In genomic region chr19:4094348-4094747, GRCm38 (mm10) we compare ENCODE assay signal across 17 mouse cellular contexts. TPM values are rescaled to one million over a fixed set of nuclear protein-coding genes. Genes with fewer than 3 reads are reported as not detected.
"Had no signal": no experiment of that assay in that cellular context is flagged by ENCODE, and none has a peak within 500 bp of the region (broad histone marks: within the 10 kb centered on the region; RNA-seq: fewer than 3 reads in every experiment).

No protein-coding gene starts in this region.

- H3K4me3 ChIP-seq: limb, embryonic 13.5 days; midbrain, embryonic 12.5 days had no signal

- H3K9me3 ChIP-seq: limb, embryonic 13.5 days; midbrain, embryonic 12.5 days had no signal

- DNase-seq: kidney, postnatal 25 days; left cerebral cortex, postnatal 4 days; lung, embryonic 14.5 days; lung, postnatal 14 days; right cerebral cortex, adult 18-20 months; right cerebral cortex, postnatal 25 days; thymus, postnatal 4 days had no signal

- H3K27ac ChIP-seq: limb, embryonic 13.5 days; liver, embryonic 14.5 days; macrophage; midbrain, embryonic 12.5 days; stomach, postnatal 0 days had no signal

- ATAC-seq: midbrain, embryonic 16.5 days had no signal

- H3K4me2 ChIP-seq: limb, embryonic 13.5 days; lung, embryonic 14.5 days; midbrain, embryonic 12.5 days had no signal

- H3K36me3 ChIP-seq: limb, embryonic 13.5 days; midbrain, embryonic 12.5 days had no signal

- H3K9ac ChIP-seq: limb, embryonic 13.5 days; liver, embryonic 14.5 days; lung, embryonic 14.5 days; midbrain, embryonic 12.5 days had no signal

RNA-seq across cellular contexts. Expression of gene Cabp2, which starts 13.0 kb away (rescaled TPM):
- total RNA-seq: layer of hippocampus, postnatal 10 days; left cerebral cortex, postnatal 4 days; megakaryocyte-erythroid progenitor cell, adult 5-6 weeks had no signal
- polyA plus RNA-seq: limb, embryonic 13.5 days; lung, embryonic 14.5 days; macrophage; midbrain, embryonic 12.5 days; midbrain, embryonic 16.5 days; neural tube, embryonic 14.5 days; small intestine, adult 2 months; stomach, postnatal 0 days had no signal

RNA-seq across cellular contexts. Expression of gene Gstp3, which starts 35.0 kb away (rescaled TPM):
- total RNA-seq: layer of hippocampus, postnatal 10 days; left cerebral cortex, postnatal 4 days had no signal
- polyA plus RNA-seq: limb, embryonic 13.5 days; lung, embryonic 14.5 days; macrophage; midbrain, embryonic 12.5 days; midbrain, embryonic 16.5 days; neural tube, embryonic 14.5 days had no signal
